Mouse (Mus musculus): ENCODE measurements around the gene Kyat1.

Kyat1 gene

DNA sequence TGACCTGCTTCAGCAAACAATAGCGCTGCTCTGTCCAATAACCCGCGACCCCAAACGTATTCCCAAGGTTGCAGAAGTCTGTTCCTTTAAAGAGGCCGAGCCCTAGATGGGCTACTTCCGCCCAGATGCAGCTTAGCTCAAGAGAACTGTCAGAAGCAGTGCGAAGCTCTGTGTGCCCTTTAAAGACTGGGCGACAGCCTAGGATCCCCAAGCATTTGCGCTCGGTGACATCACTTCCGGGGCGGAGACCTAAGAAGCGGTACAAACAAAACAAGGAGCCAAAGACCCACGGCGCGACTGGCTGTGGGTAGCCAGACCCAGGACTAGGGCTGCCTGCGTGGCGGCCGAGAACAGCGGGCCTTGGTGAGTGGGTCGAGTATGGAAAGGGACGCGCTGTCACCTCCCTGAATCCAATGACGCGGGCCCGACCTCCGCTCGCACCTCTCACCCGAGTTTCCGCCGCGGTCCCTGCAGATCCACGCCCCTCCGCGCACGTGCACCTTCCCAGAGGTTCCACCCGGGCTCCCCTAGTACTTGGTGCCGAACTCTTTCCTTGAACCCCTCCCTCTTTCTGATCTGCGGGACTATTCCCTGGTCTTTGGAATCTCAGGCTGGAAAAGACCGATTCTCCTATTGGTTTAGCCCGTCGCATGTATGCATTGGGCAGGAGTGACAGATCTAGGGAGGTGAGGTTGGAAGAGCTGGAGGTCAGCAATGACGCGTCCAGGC lies at the start of gene Kyat1:
TSS of gene Kyat1 (minus strand) at position 219 of the 729 bp plus-strand sequence.
- peak; percentile 91 for DNase-seq

DNA sequence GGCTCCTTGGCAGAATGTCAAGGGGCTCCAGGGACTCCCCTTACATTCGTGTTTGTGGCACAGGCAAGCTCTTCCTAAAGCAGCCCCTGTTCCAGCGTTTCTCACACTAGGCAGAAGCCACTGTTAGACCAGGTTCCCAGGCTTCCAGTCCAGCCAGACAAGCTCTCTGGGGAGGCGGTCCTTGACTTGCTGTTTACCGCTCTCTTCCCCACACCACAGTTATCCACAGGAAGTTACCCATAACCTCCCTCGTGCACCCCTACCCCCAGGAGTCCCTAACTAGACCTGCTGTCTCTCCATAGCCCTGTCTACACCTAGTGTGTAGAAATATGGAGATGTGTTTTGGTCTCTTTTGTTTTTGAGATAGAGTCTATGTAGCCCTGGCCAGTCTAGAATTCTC lies 48.2 kb upstream of the Kyat1 start:
- DNase-seq: no peak

DNA sequence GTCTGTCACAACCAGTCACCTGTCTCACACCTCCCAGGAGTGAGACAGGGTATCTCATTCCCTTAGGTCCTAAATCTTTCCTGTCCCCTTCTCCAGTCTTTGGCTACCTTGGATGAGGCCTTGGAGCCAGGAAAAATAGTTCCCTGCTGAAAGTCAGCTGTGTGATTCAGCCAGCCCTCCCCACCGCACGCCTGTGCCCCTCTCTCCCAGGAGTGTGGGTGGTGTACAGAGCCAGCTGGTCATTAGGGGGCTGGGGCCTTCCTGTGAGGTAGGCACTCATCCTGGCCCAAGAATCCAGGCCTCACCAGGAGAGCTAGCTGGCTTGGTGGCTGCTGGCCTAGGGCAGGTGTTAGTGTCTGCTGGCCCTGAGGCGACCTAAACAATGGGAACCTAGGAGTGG lies 46.9 kb upstream of the Kyat1 start:
- no peak for DNase-seq

GRCm38 (mm10) chr2:30251417-30252104 lies 45.9 kb upstream of the Kyat1 start:
- no peak for DNase-seq

DNA sequence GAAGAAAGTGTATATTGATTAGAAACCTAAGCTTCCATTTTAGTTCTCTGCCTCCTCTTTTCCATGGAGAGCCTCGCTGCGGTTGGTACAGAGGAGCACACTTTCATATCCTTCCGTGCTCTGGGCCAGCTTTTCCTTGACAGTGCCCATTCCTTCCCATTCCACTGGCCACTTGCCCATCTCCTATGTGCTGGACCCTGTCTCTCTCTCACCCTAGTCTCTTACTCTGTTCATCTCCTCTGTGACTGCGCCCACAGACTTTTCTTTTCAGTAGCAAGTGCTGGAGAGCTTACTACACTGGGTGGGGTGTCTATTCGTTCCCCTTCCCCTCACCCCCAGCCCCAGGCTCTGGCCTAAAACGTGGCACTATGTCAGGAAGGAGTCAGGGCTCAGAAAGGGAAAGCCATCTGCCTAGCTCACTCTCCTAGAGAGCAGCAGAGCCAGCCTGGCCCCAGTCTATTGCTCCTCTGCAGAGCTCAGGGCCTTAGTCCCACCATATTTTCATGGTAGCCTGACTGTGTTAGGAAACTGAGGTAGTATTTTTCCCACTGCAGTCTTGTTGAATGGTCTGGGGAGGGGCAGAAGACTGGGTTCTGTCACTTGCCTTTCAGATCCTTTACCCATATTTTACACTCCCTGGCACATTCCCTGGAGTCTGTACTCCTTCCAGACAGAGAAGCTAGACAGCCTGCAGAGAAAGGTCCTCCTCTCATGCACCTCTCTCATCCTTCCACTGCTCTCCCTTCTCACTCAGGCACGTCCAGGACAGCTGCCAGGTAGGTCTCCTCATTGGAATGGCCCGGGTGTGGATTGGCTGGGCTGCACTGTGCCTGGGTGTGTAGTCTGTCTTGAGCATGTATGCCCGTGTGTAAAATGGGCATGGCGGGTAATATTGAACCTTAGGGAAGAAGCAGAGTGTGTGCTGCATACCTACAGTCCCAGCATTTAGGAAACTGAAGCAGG lies 44.8 kb upstream of the Kyat1 start:
- no peak for DNase-seq

DNA sequence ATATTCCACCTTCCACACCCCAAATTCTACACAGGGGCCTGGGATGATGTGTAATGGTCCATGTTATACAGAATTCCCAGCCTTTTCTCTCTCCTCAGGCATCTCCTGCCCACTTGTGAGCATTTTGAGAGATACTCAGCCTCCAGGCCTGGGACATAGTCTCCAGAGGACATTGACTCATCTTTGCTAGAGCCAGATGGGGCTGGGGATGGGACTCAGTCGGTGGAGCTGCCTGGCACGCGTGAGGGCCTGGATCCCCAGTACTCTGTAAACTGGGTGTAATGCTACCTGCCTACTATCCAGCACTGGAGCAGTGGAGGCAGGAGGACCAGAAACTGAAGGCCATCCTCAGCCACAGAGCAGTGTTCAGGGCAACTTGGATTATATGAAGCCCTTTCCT lies 43.5 kb upstream of the Kyat1 start:
- no peak for DNase-seq

DNA sequence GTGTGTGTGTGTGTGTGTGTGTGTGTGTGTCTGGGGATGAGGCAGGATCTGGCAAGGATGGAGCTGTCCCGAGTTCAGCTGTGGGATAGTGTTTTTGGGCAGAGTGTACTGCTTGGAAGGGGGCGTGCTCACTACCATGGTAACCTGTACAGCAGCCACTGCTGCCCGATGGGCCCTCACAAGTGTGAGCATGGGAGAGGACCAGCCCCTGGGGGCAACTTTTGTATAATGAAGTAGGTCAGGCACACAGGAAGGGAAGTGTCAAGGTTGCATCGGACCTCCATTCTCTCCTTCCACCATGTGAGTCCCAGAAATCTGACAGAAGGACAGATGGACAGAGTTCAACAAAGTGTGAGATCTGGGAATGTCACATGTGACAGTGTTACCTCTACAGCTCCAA lies 42.0 kb upstream of the Kyat1 start:
- DNase-seq: no peak

DNA sequence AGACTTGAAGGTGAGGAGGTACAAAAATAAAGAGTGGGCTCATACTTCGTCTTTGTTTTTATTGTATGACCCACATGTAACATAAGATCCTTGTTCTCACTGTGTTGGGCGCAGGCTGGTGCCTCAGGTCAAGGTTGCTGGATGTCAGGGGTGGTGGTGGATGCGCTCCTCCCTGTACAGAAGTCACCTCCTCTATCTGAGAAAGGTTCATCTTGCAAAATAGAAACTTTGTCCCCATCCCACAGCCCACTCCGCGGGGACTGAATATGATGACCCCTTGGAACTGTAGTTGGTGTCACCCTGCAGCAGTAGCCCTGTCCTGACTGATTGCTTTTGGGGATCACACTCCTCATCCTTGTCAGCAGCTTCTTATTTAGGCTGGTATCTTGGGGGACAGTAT lies 41.4 kb upstream of the Kyat1 start:
- no peak for DNase-seq

- peak; percentile 18 for DNase-seq
Observed at GRCm38 (mm10) chr2:30244595-30245178, 39.0 kb upstream of the Kyat1 start.

- no peak for DNase-seq
Observed at GRCm38 (mm10) chr2:30243391-30243790, 37.7 kb upstream of the Kyat1 start.

DNA sequence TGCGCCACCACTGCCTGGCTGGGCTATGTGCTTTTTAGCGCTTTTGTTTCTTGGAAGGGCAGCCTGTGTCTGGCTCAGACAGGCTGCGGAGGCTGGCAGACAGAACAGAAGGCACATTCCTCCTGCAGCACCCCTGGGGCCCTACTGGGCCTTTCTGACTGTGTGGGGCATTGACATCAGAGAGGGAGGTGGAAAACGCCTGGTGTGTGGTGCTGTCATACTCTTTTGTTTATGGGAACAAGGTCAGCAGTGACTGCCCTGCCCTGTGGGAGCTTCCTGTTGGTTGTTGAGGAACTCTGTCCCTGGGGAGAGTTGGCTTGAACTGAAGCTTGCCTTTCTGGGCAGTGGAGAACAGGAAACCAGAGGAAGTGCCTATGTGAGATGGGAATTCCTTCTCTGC lies 36.9 kb upstream of the Kyat1 start:
- DNase-seq: peak; percentile 81

DNA sequence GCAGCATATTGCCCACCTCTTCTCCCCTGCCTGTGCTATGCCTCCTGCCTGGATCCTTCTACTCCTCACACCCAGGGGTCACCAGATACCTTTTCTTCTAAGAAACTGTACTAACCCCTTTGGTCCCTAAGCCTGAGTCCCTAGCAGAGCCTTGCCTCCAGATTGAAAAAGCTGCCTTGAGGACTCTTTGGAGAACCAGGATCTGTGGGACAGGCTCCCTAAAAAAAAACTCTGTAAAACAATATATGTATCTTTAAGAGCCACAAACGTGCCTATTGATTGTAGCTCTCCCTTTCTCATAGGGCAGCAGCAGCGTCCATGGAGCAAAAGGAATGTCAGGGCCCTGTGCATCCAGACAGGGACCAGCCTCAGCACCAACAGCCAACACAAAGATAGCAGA lies 34.6 kb upstream of the Kyat1 start, which contains the start of gene Gm28035:
TSS of gene Gm28035 (plus strand) at position 301 of the 400 bp plus-strand sequence.
- DNase-seq: no peak

DNA sequence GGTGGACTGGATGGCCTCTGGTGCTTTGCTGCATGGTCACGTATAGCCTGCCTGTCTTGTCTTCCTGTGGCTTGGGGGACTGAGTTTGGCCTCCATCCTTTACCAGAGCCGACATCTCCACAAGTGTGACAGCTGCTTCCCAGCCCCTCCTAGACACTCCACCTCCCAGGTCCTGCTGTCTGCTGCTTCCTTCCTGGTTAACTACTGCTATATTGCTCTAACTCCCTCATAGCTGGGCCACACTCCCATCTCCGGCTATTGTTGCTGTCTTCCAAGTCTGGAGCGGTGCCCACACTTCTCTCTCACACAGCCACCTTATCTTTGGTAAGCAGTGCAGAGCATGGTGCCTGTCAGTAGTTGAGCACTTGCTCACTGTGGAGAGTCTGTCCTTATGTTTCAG lies 34.1 kb upstream of the Kyat1 start:
- DNase-seq: peak; percentile 37

DNA sequence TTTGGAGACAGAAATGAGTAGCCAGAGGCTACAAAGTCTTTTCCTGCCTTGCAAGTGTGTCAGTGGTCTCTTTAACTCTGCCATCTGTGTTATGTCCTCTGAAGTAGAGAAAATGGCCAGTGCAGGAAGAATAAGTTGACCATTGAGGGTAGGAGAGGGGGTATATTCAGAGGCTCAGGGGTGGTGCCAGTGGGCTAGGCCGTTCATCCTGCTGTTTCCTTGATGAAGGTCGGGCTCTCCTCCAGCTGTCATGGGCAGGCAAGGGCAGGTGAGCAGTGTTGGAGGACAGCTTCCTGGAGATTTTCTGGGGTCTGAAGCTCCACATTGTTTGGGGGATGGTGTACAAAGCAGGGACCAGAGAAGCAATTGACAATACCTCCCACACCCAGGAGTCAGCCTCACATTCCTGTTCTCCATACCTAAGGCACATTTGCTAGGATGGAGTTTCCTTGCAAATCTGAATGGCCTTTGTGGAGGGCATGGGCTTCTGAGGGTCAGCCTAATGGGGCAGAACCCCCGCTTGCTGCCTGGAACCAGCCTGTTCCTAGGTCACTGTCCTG lies 33.3 kb upstream of the Kyat1 start:
- DNase-seq: peak; percentile 26

- DNase-seq: no peak
Observed at GRCm38 (mm10) chr2:30237881-30238280, 32.2 kb upstream of the Kyat1 start.

DNA sequence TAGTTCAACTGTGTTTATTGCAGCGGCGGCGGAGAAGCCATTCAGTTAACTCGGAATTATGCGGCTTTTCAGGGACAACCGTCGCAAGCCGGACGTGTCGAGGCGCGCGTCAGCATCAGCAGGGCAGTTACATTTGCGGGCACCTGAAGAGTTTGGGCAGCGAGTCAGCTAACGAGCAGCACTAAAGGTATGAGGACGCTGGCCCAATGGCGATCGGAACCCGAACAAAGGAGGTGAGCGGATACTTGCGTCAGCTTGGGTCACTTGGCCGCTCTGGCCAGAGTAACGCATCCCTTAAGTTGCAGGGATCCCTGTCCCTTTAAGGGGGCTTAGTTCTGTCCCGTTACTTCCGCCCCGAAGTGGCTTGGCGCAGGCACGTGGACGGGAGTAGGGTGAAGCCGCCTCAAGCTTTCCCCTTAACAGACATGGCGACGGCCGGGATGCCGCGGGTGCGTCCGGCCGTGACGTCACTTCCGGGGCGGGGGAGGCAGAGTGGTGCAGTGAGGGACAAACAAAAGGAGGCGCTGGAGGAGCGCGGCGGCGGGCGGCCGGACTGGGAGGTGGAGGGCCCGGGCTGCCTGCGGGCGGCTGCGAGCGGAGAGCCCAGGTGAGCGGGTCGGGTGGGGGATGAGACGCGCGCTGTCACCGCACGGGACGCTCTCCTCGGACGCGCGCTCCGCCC lies 31.7 kb upstream of the Kyat1 start, which contains the start of gene Lrrc8a:
TSS of gene Lrrc8a (plus strand) at position 517 of the 682 bp plus-strand sequence.
- DNase-seq: peak; percentile 99

- peak; percentile 27 for DNase-seq
Observed at GRCm38 (mm10) chr2:30236426-30237198, 31.0 kb upstream of the Kyat1 start.

DNA sequence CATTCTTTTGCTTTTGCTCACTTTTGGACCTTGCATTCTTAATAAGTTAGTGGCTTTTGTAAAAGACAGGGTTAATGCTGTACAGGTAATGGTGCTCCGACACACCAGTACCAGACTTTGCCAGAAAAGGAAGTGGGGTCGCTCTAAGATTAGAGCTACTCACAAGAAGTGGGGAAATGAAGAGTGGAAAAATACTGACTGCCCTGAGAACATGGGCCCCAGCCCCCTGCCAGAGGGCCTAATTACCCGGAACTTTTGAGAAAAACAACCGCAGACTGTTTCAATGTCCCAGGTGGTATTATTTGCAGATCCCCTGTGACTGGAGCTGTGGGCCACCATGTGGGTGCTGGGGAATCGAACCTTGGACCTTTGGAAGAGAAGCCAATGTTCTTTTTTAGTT lies 29.9 kb upstream of the Kyat1 start:
- DNase-seq: peak; percentile 30

- DNase-seq: no peak
Observed at GRCm38 (mm10) chr2:30216293-30216692, 10.6 kb upstream of the Kyat1 start.

DNA sequence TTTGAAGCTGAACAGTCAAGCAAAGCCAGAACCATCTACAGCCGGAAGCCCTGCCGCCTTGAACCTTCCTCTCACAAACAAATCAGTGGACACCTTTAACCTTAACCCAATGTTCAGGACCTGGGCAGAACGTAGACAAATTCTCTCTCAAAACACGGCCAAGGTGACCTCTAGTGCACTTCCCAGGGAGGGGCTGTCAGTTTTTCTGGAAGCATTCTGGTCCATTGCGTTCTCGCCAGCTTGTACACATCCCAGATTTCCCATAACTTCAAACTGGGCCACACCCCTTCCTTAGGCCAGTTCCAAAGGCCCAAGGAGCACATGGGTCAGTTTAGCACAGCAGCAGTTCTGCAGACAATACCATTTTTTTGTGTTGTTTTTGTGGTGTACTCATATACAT lies 9.8 kb upstream of the Kyat1 start:
- DNase-seq: no peak

- no peak for DNase-seq
Observed at GRCm38 (mm10) chr2:30214745-30215144, 9.1 kb upstream of the Kyat1 start.

Measured in cerebellum, adult 11-12 months (tissue).